Mouse (Mus musculus): Measurements from ENCODE around the gene 1700123O20Rik.

- TF ChIP-seq POLR2A (IDR thresholded peaks at IDR 0.05; ENCODE audit: low read depth, low read length) = no peak
- no peak for TF ChIP-seq CTCF (IDR thresholded peaks at IDR 0.05; ENCODE audit: extremely low read depth, insufficient read length, insufficient replicate concordance, low read depth, low read length)
Observed at GRCm38 (mm10) chr14:54696752-54697151, 10.7 kb downstream of the 1700123O20Rik start.

Measured in small intestine, adult 2 months (tissue).